In the genomic region with DNA sequence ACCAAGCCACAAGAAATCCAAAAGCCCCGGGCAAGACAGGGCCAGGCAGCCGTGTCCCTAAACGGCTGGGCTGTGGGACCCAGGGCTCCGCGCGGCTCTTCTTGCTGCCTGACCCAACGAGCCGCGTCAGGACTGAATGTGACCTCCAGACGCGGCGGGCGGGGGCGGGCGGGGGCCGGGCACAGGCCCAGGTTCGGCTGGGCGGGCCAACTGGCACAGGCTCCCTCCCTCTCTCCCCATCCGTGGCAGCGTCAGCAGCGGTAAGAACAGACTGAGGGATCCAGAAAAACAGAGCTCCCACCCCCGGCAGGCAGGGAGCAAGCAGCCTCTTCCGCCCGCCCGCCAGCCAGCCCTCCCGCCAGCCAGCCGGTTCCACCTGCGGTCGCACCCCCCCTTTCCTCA, we compare ENCODE assay signal across 8 mouse cellular contexts. TPM values are rescaled to one million over a fixed set of nuclear protein-coding genes. Genes with fewer than 3 reads are reported as not detected.
ATAC-seq lines count a peak whose summit lies in the region.

No protein-coding gene starts in this region.

- ATAC-seq in erythroblast, adult 5-6 weeks (replicated peaks; ENCODE audit: low FRiP score, poor library complexity, severe bottlenecking) = no peak
- peak; percentile 80 for ATAC-seq in embryonic facial prominence, embryonic 15.5 days (ENCODE audit: insufficient number of reproducible peaks, low FRiP score, low TSS enrichment, low read depth)
- no peak for ATAC-seq in heart, embryonic 11.5 days (replicated peaks; ENCODE audit: insufficient number of reproducible peaks, low FRiP score, low TSS enrichment)
- ATAC-seq in kidney, embryonic 14.5 days (ENCODE audit: low FRiP score, low TSS enrichment) = peak; percentile 18
- peak; percentile 52; the same call in 1 of the 2 replicates for ATAC-seq in limb, embryonic 13.5 days (ENCODE audit: low FRiP score, low read depth)
- ATAC-seq in midbrain, embryonic 13.5 days = peak; percentile 38
- peak; percentile 34; the same call in 1 of the 2 replicates for ATAC-seq in stomach, embryonic 15.5 days (ENCODE audit: insufficient read depth, low FRiP score, low read depth)

- 3% methylated on average over 29 of the region's 29 CpGs for WGBS in embryonic facial prominence, embryonic 15.5 days
- WGBS in heart, embryonic 11.5 days (ENCODE audit: insufficient replicate concordance) = 2% methylated on average over 24 of the region's 29 CpGs
- WGBS in kidney, embryonic 14.5 days = 1% methylated on average over 23 of the region's 29 CpGs
- WGBS in limb, embryonic 13.5 days = under 1% methylated on average over 26 of the region's 29 CpGs
- 3% methylated on average over 27 of the region's 29 CpGs for WGBS in midbrain, embryonic 13.5 days
- 8% methylated on average over 27 of the region's 29 CpGs for WGBS in stomach, embryonic 15.5 days

- no peaks in the 10 kb centered on the region; the same call in 1 of the 2 replicates for H3K9me3 ChIP-seq in erythroblast, embryonic 14.5 days (ENCODE audit: control insufficient read depth, low read length)
- H3K9me3 ChIP-seq in embryonic facial prominence, embryonic 15.5 days (replicated peaks) = no peaks in the 10 kb centered on the region
- H3K9me3 ChIP-seq in heart, embryonic 11.5 days (replicated peaks; ENCODE audit: control insufficient read depth, low read length) = no peaks in the 10 kb centered on the region
- no peaks in the 10 kb centered on the region for H3K9me3 ChIP-seq in kidney, embryonic 14.5 days (ENCODE audit: control insufficient read depth, low read length)
- no peaks in the 10 kb centered on the region for H3K9me3 ChIP-seq in limb, embryonic 13.5 days
- no peaks in the 10 kb centered on the region for H3K9me3 ChIP-seq in midbrain, embryonic 13.5 days
- no peaks in the 10 kb centered on the region for H3K9me3 ChIP-seq in stomach, embryonic 15.5 days

- peaks cover 38% of the 10 kb centered on the region for H3K27me3 ChIP-seq in erythroblast, embryonic 14.5 days (ENCODE audit: control insufficient read depth)
- H3K27me3 ChIP-seq in embryonic facial prominence, embryonic 15.5 days = no peaks in the 10 kb centered on the region
- 0 out of 2 replicates have a peak, but pooled peaks cover 2% of the 10 kb centered on the region for H3K27me3 ChIP-seq in heart, embryonic 11.5 days (ENCODE audit: control insufficient read depth, insufficient read depth, low read length)
- no peaks in the 10 kb centered on the region for H3K27me3 ChIP-seq in kidney, embryonic 14.5 days (ENCODE audit: control insufficient read depth, insufficient read depth, low read length)
- no peaks in the 10 kb centered on the region for H3K27me3 ChIP-seq in limb, embryonic 13.5 days
- H3K27me3 ChIP-seq in midbrain, embryonic 13.5 days = no peaks in the 10 kb centered on the region
- H3K27me3 ChIP-seq in stomach, embryonic 15.5 days (replicated peaks) = no peaks in the 10 kb centered on the region

- H3K4me1 ChIP-seq in erythroblast, embryonic 14.5 days (ENCODE audit: control insufficient read depth) = peaks cover 62% of the 10 kb centered on the region
- H3K4me1 ChIP-seq in embryonic facial prominence, embryonic 15.5 days = peaks cover 66% of the 10 kb centered on the region
- peaks cover 73% of the 10 kb centered on the region for H3K4me1 ChIP-seq in heart, embryonic 11.5 days (ENCODE audit: control insufficient read depth, insufficient read depth, low read length)
- H3K4me1 ChIP-seq in kidney, embryonic 14.5 days (ENCODE audit: control insufficient read depth, insufficient read depth, low read length) = peaks cover 74% of the 10 kb centered on the region
- H3K4me1 ChIP-seq in limb, embryonic 13.5 days = peaks cover 71% of the 10 kb centered on the region
- peaks cover 59% of the 10 kb centered on the region for H3K4me1 ChIP-seq in midbrain, embryonic 13.5 days (replicated peaks)
- peaks cover 62% of the 10 kb centered on the region for H3K4me1 ChIP-seq in stomach, embryonic 15.5 days

- H3K9ac ChIP-seq in embryonic facial prominence, embryonic 15.5 days = no peak overlapping the region
- peak overlapping the region; percentile 68 for H3K9ac ChIP-seq in heart, embryonic 11.5 days (ENCODE audit: low read depth, low read length)
- H3K9ac ChIP-seq in kidney, embryonic 14.5 days (ENCODE audit: low read depth, low read length) = peak overlapping the region; percentile 49
- peak overlapping the region; percentile 64 for H3K9ac ChIP-seq in limb, embryonic 13.5 days
- peak overlapping the region; percentile 66 for H3K9ac ChIP-seq in midbrain, embryonic 13.5 days (replicated peaks)
- 0 out of 2 replicates have a peak overlapping the region, but pooled peaks have one; percentile 7 for H3K9ac ChIP-seq in stomach, embryonic 15.5 days

- H3K4me3 ChIP-seq in erythroblast, embryonic 14.5 days (replicated peaks) = peak overlapping the region; percentile 45
- H3K4me3 ChIP-seq in embryonic facial prominence, embryonic 15.5 days (replicated peaks) = peak overlapping the region; percentile 33
- H3K4me3 ChIP-seq in heart, embryonic 11.5 days (ENCODE audit: low read depth, low read length) = peak overlapping the region; percentile 40
- H3K4me3 ChIP-seq in kidney, embryonic 14.5 days (ENCODE audit: low read length) = peak overlapping the region; percentile 30
- peak overlapping the region; percentile 32 for H3K4me3 ChIP-seq in limb, embryonic 13.5 days
- H3K4me3 ChIP-seq in midbrain, embryonic 13.5 days (replicated peaks) = peak overlapping the region; percentile 29
- H3K4me3 ChIP-seq in stomach, embryonic 15.5 days (replicated peaks) = peak overlapping the region; percentile 30

- peak overlapping the region; percentile 82 for H3K27ac ChIP-seq in embryonic facial prominence, embryonic 15.5 days (replicated peaks)
- no peak overlapping the region; the same call in 1 of the 2 replicates for H3K27ac ChIP-seq in heart, embryonic 11.5 days (ENCODE audit: low read depth, low read length)
- peak overlapping the region; percentile 83 for H3K27ac ChIP-seq in kidney, embryonic 14.5 days (ENCODE audit: low read depth, low read length)
- H3K27ac ChIP-seq in limb, embryonic 13.5 days = peak overlapping the region; percentile 66
- peak overlapping the region; percentile 73 for H3K27ac ChIP-seq in midbrain, embryonic 13.5 days
- H3K27ac ChIP-seq in stomach, embryonic 15.5 days = peak overlapping the region; percentile 87

- peaks cover 25% of the 10 kb centered on the region for H3K36me3 ChIP-seq in erythroblast, embryonic 14.5 days (ENCODE audit: control insufficient read depth)
- peaks cover 25% of the 10 kb centered on the region for H3K36me3 ChIP-seq in embryonic facial prominence, embryonic 15.5 days
- H3K36me3 ChIP-seq in heart, embryonic 11.5 days (ENCODE audit: control insufficient read depth, insufficient read depth, low read length) = no peaks in the 10 kb centered on the region; the same call in 1 of the 2 replicates
- peaks cover 31% of the 10 kb centered on the region for H3K36me3 ChIP-seq in kidney, embryonic 14.5 days (ENCODE audit: control insufficient read depth, insufficient read depth, low read length)
- H3K36me3 ChIP-seq in limb, embryonic 13.5 days = peaks cover 49% of the 10 kb centered on the region
- H3K36me3 ChIP-seq in midbrain, embryonic 13.5 days = peaks cover 19% of the 10 kb centered on the region
- H3K36me3 ChIP-seq in stomach, embryonic 15.5 days = peaks cover 21% of the 10 kb centered on the region

- peak overlapping the region; percentile 48 for H3K4me2 ChIP-seq in embryonic facial prominence, embryonic 15.5 days (replicated peaks)
- peak overlapping the region; percentile 78 for H3K4me2 ChIP-seq in heart, embryonic 11.5 days
- H3K4me2 ChIP-seq in kidney, embryonic 14.5 days (replicated peaks; ENCODE audit: low read depth, low read length) = peak overlapping the region; percentile 54
- H3K4me2 ChIP-seq in limb, embryonic 13.5 days (replicated peaks) = peak overlapping the region; percentile 65
- H3K4me2 ChIP-seq in midbrain, embryonic 13.5 days (replicated peaks) = peak overlapping the region; percentile 61
- H3K4me2 ChIP-seq in stomach, embryonic 15.5 days = peak overlapping the region; percentile 48

RNA-seq across cellular contexts. Expression of a gene that starts 55.2 kb away (rescaled TPM):
- polyA plus RNA-seq in erythroblast, embryonic 14.5 days (2012) = 0.02 TPM in 1 of 2 replicates, not detected in the other
- not detected in 2 replicates for total RNA-seq in erythroblast, adult 5-6 weeks (2015; ENCODE audit: low replicate concordance)
- total RNA-seq in erythroblast, adult 5-6 weeks (2017; ENCODE audit: low replicate concordance) = not detected in 2 replicates
- polyA plus RNA-seq in embryonic facial prominence, embryonic 15.5 days (2015; fragmentation: Nextera tagmentation; extraction: Ambion mirVana) = 22.1 and 24.0 TPM in 2 replicates
- polyA plus RNA-seq in heart, embryonic 11.5 days (2014; fragmentation: Nextera tagmentation; extraction: Ambion mirVana) = 1.0 and 1.1 TPM in 2 replicates
- 3.8 and 4.8 TPM in 2 replicates for polyA plus RNA-seq in kidney, embryonic 14.5 days (2014; fragmentation: Nextera tagmentation; extraction: Ambion mirVana)
- polyA plus RNA-seq in limb, embryonic 13.5 days (2015; fragmentation: Nextera tagmentation; extraction: Ambion mirVana) = 62.2 and 64.5 TPM in 2 replicates
- polyA plus RNA-seq in midbrain, embryonic 13.5 days (2015; fragmentation: Nextera tagmentation; extraction: Ambion mirVana) = 4.9 and 5.1 TPM in 2 replicates
- 3.6 and 4.4 TPM in 2 replicates for polyA plus RNA-seq in stomach, embryonic 15.5 days (2015; fragmentation: Nextera tagmentation; extraction: Ambion mirVana)

Comparison
In these comparisons a context has a peak if more than half of its experiments do, and no peak if none do; other contexts are left out.
1. ATAC-seq: peak in embryonic facial prominence, embryonic 15.5 days (single experiment), kidney, embryonic 14.5 days (single experiment), limb, embryonic 13.5 days (single experiment), midbrain, embryonic 13.5 days (single experiment) and stomach, embryonic 15.5 days (single experiment); none in erythroblast, adult 5-6 weeks (single experiment) and heart, embryonic 11.5 days (single experiment).
2. Peak in every context shown above with its lines, with median percentiles within 50 percentile points of each other: H3K4me3 ChIP-seq and H3K4me2 ChIP-seq.